Mouse (Mus musculus) lung, adult 18-20 months (tissue): ENCODE data around the gene Psmd7.

Experiments
- DNase-seq, 2 experiments: peaks; one replicate each; pipeline ENCODE4 v3.0.0; 2022; ENCODE audit warnings: mixed read lengths in 2 of 2

Gene Psmd7

DNA sequence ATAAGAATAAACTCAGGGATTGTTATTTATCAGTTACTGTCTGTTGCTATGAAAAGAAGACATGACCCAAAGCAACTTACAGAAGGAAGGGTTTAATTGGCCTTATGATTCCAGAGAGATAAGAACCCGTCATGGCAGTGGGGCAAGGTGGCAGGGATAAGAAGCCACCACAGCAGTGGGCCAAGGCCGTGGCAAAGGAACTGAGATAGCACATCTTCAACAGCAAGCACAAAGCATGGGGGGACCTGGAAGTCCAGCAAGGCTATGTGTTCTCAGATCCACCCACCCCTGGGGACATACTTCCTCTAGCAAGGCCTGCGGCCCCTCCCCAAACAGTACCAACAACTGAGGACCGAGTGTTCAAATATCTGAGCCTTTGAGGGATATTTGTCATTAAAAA lies 10.6 kb downstream of the Psmd7 start:
- no peak for DNase-seq

DNA sequence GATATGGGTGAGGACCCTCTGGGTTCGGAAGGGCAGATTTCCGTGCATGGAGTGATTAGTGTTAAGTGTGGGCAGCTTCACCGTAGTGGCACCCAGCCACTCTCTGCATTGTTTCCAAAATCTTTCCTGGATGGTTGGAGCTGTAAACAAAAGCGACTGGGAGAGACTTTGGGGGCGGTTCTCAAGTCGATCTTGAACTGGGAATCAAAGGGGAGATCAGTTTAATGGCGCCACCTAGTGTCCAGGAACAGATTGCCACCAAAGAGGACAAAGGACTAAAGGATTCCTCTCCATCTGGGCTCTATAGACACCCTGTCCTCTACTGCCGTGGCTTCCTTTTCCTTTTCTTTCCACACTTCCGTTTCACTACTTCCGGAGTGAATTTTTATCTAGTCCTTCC lies 11.6 kb downstream of the Psmd7 start:
- DNase-seq: peak; percentile 74 to 85

DNA sequence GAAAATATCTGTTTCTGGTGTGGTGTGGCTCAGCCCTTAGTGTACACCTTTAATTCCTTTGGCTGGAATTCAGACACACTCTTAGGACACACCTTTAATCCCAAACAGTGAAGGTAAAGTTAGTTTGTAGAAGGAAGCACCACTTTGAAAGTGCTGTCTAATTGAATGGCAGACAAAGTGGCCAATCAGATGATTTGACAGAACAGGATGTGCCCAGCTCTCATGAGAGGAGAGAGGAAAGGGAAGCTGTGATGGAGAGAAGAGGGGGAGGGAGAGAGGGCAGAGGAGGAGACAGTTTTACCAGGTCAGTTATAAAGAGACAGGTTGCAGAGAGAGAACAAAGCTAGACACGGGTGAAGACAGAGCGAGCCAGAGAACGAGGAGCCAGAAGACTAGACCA lies 13.5 kb downstream of the Psmd7 start:
- DNase-seq: peak in 1 of 2 experiments; percentile 44

DNA sequence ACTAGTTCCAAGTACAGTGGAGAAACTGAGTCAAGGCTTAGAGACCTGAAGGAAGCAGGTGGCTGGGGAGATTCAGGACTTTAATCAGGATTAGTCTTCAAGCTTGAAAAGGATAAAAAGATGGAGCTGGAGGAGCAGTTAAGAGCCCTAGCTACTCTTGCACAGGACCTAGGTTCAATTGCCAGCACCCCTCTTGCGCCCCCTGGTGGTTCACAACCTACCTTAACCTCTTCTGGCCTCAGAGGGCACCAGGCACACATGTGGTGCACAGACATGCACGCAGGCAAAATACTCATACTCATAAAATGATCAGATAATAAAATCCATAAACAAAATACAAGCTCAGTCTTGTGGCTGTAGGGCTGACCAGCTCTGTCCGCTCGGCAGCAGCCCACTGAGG lies 15.8 kb downstream of the Psmd7 start:
- DNase-seq: peak; percentile 52 to 56

DNA sequence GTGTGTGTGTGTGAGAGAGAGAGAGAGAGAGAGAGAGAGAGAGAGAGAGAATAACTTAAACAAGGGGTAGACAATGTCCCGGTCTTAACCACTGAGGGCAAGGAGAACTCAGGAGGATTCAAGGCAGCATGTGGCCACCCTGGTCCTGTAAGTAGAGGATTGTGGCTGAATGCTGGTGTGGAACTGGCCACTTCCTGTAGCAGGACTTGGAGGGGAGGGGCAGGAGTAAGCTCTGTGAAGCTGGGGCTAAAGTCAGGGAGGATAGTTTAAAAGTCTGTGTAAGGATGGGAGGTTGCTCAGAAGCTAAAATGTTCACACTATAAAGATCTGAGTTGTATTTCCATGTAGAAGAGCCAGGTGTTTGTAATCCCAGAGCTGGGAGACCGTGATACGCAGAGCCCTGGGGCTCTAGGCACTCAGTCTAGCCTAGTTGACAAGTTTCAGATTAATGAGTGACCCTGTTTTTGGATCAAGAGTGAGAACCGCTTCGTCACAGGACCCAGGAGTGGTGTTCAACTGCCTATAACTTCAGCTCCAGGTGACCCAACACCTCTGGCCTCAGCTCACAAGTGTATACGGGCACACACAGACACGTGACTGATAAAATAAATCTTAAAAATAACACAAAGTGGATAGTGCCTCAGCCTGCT lies 16.7 kb downstream of the Psmd7 start:
- DNase-seq: no peak

- DNase-seq: no peak
Observed at GRCm38 (mm10) chr8:107571046-107571445, 17.2 kb downstream of the Psmd7 start.

DNA sequence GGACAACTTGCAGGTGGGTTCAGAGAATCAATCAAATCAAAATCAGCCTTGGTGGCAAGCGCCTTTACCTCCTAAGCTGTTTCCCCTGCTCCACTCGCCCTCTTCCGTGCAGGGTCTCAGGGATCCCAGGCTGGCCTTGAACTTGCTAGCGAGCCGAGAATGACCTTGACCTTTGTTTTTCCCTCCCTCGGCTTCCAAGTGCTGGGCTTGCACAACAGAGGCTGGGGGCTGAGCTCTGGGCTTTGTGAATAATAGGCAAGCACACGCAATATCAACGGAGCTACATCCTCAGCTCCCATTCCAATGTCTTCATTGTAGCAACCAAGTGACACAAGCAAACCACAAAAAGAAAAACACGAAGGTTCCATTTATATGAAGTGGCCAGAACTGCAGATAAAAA lies 26.1 kb downstream of the Psmd7 start:
- DNase-seq: no peak

DNA sequence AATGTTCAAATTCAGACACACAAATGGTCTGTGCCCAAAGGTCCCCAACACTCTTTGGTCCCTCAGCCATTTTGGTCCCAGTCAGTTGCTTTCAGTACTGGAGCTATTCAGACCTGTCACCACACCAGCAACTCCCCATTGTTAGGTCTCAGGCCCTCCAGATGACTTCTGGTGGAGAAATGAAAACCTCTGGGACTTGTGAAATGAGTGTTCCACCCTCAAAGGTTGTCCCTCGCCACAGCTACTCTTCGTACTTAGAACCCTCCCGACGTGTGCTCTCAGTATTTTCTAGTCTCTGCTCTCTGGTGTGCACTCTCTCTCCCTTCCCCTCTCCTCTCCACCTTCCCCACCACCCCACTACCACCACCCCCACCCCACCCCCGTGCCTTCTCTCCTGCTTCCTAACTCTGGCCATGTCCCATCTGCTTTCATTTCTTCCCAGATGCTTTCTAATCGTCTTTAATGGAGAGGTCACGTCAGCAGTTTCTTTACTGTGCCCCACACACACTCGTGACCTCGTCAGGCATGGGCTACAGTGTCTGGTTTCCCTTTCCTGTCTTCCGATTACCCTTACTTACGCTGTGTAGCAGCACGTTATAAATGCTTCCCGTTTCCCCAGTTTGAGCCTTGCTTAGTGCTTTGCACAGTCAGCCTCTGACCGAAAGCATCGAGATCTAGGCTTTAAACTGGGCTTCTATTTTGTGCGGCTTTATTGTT lies 27.3 kb downstream of the Psmd7 start:
- DNase-seq: no peak

DNA sequence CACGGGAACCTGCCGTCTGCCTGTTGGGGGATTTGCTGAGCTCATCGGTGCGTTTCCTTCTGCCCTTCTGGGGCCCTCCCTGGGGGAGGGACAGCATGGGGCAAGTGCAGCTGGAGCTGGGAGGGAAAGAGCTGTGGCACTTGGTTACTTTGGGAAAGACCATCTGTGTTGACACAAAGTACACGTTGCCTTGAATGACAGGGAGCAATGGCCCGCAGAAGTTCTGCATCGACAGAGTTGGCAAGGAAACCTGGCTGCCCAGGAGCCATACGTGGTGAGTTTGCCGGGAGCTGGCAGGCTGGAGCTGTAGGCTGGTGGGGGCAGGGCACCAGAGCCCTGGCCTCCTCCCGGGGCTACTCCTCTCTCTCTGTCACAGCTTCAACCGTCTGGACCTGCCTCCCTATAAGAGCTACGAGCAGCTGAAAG lies 31.7 kb downstream of the Psmd7 start:
- no peak for DNase-seq

DNA sequence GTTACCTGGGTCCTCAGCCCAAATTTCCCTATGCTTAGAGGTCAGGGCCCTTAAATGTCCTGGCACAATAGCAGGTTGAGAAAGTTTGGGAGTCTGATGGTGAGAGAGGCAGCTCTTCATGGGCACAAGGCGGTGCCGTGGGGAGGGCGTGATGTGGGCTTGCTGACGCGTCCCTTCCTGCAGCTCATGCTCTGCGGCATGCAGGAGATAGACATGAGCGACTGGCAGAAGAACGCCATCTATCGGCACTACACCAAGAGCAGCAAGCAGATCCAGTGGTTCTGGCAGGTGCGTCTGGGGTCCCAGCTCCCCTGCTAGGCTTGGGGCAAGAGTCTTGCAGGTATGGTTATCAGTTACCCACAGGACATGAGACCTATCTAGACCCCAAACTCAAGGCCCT lies 33.0 kb downstream of the Psmd7 start:
- no peak for DNase-seq

DNA sequence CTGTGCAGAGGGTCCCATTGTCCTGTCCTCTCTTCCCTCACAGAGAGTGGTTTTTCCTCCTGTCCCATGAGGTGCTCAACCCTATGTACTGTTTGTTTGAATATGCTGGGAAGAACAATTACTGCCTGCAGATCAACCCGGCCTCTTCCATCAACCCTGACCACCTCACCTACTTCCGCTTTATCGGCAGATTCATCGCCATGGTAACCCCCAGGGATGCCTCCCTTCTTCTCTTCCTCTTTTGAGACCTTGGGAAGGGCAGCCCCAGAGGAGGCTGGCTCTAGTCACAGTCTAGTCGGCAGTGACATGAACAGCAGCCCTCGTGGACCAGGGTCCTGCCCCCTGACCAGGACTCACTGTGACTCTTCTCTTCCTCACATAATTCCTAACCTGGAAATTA lies 36.0 kb downstream of the Psmd7 start:
- DNase-seq: peak in 1 of 2 experiments; percentile 15

- no peak for DNase-seq
Observed at GRCm38 (mm10) chr8:107546817-107547216, 41.4 kb downstream of the Psmd7 start.

DNA sequence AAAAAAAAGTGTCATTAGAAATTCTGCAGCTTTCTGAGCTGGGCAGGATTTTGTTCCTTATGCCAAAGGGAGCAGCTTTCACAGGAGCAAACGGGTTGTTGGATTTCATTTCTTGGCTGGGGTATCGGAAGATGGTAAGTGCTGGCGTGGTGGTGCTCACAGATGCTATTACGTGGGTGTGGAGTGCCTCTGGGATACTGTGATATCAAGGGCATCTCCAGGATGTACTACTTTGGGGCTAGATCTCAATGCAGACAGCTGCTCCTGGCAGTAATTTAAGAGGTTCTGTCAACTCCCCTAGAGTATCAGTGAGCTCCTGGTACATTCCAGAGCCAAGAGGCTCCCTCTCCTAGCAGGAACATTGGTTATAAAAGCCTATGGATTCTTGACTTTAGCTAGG lies 42.1 kb downstream of the Psmd7 start:
- no peak for DNase-seq

- DNase-seq: no peak
Observed at GRCm38 (mm10) chr8:107545621-107546152, 42.6 kb downstream of the Psmd7 start.

DNA sequence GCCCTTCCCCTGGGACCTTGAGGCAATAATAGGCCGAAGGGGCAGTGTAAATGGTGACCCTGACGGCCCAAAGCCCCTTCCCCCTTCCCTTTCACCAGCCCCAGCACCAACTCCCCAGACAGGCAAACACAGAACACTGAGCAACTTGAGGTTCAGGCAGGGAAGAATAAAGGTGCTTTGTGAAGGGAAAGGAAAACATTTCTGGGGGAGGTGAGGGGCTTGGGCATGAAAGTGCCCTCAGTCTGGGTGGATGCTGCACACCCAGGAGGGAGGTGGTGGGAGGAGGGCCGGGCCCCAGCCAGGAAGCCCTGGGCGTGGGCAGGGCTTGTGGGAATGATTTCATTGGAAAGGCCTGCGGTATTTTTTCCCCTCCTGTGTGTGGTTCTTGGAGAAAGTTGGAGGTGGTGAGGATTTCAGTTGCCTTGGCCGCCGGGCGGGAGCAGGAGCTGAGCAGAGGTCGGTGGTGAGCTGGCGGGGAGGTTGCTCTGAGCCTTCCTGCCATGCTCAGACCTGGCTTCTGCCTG lies 43.6 kb downstream of the Psmd7 start:
- DNase-seq: peak in 1 of 2 experiments; percentile 25

DNA sequence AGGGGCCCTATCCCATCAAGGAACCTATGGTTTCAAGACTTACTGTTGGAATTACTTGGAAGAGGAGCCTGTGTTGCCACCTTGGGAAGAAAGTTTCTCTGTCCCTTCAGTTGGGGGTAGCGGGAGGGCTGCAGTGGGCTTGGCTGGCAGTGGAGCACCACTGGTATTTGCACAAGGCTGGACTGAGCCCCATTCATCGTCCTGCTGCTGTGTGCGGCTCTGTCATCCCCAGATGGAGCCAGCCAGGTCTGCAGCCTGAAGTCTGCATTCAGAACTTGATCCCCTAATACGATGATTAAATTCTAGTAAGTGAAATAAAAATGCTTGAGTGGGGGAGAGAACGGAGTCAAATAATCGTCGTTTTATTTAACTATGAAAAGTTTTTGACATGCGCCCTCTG lies 44.1 kb downstream of the Psmd7 start:
- no peak for DNase-seq

DNA sequence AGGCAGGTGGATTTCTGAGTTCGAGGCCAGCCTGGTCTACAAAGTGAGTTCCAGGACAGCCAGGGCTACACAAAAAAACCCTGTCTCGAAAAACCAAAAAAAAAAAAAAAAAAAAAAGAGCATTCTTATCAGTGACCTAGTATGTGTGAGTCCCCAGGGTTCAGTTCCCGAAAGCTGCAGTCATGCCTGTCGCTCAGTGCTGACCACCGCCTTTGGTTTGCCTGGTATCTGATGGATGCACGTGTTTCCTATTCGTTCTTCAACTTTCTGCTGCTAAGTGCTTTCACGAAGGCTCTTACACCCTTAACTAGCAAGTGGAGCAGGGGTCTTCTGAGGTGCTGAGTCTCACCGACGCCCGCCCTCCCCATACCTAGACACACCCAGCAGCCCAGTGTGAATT lies 44.5 kb downstream of the Psmd7 start:
- DNase-seq: no peak

- DNase-seq: no peak
Observed at GRCm38 (mm10) chr8:107542151-107542550, 46.1 kb downstream of the Psmd7 start.

GRCm38 (mm10) chr8:107541369-107541768 lies 46.9 kb downstream of the Psmd7 start:
- no peak for DNase-seq

DNA sequence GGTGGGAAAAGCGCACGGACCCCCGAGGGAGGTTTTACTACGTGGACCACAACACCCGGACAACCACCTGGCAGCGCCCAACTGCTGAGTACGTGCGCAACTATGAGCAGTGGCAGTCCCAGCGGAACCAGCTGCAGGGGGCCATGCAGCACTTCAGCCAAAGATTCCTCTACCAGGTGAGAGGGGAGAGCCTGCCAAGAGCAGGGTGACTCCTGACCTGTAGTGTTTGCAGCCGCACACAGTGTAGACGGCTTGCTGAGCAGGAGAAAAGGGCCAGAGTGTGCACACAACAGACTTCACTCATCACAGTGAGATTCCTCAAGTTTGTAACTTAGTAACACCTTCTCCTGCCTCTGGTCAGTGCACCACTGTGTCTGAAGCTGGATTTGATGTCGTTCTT lies 47.6 kb downstream of the Psmd7 start:
- DNase-seq: no peak

- no peak for DNase-seq
Observed at GRCm38 (mm10) chr8:107537472-107537871, 50.8 kb downstream of the Psmd7 start.
